Mouse (Mus musculus) CH12.LX (cell line): ENCODE results near the gene Sppl2b. TPM values are rescaled to one million over a fixed set of nuclear protein-coding genes. Genes with fewer than 3 reads are reported as not detected.

Experiments
- DNase-seq: peaks from one replicate; pipeline ENCODE4 v3.0.0-alpha.2; 2013; ENCODE audit errors: extremely low read depth
- H3K27ac ChIP-seq: 2 replicates; pipeline ENCODE4 v1.5.1; 2012; ENCODE audit warnings: low read depth, mild to moderate bottlenecking, control low read depth, moderate library complexity; ENCODE audit not compliant: insufficient read depth
- H3K27me3 ChIP-seq: replicated peaks from 2 replicates; pipeline ENCODE3; 2012; ENCODE audit warnings: inconsistent platforms
- H3K36me3 ChIP-seq, 2 experiments: replicated peaks in 1 of 2; 2 replicates each; pipeline versions ENCODE3 to v1.6.1; 2012; ENCODE audit warnings: inconsistent platforms in 1 of 2, low read length in 1 of 2, mild to moderate bottlenecking in 1 of 2, mixed read lengths in 1 of 2, moderate library complexity in 1 of 2; ENCODE audit not compliant: control insufficient read depth in 1 of 2, insufficient read depth in 1 of 2
- H3K4me1 ChIP-seq, 2 experiments: 2 replicates each; pipeline ENCODE4 v1.6.1; 2012; ENCODE audit warnings: inconsistent platforms in 1 of 2, moderate library complexity in 1 of 2; ENCODE audit not compliant: insufficient read depth in 2 of 2, control insufficient read depth in 1 of 2
- H3K4me2 ChIP-seq: 2 replicates; pipeline ENCODE4 v1.6.1; 2012; ENCODE audit warnings: low read depth, mild to moderate bottlenecking, control low read depth; ENCODE audit not compliant: poor library complexity, insufficient read depth, severe bottlenecking
- H3K4me3 ChIP-seq, 3 experiments: fragments of 150-350 bp in 1 of 3; sonication (generic) in 1 of 3; replicated peaks in 1 of 3; 2 replicates each; pipeline versions ENCODE3 to v1.5.1; 2011 to 2012; ENCODE audit warnings: low read depth in 2 of 3, low read length in 2 of 3, mild to moderate bottlenecking in 2 of 3, moderate library complexity in 2 of 3, control low read depth in 1 of 3, improper control_type of control experiment in 1 of 3, inconsistent platforms in 1 of 3, mixed read lengths in 1 of 3; ENCODE audit not compliant: poor library complexity in 1 of 3
- H3K79me2 ChIP-seq: replicated peaks from 2 replicates; pipeline ENCODE4 v1.6.1; 2012; ENCODE audit warnings: mild to moderate bottlenecking, moderate library complexity; ENCODE audit not compliant: control insufficient read depth, poor library complexity, insufficient read depth, severe bottlenecking; ENCODE audit errors: extremely low read depth
- H3K9ac ChIP-seq: 2 replicates; pipeline ENCODE4 v1.6.1; 2012; ENCODE audit warnings: low read depth, mild to moderate bottlenecking, control low read depth, moderate library complexity; ENCODE audit not compliant: insufficient read depth
- H3K9me3 ChIP-seq: replicated peaks from 2 replicates; pipeline ENCODE3; 2012; ENCODE audit warnings: low read length, inconsistent platforms, mixed read lengths
- CHD1 ChIP-seq: IDR thresholded peaks from 2 replicates; pipeline ENCODE4 v1.6.1; 2012; ENCODE audit warnings: low read depth, low read length, improper control_type of control experiment, inconsistent platforms
- CTCF ChIP-seq, 2 experiments: IDR thresholded peaks in 1 of 2; conservative IDR thresholded peaks in 1 of 2; 2 replicates each; pipeline ENCODE4 v1.5.1; 2011 to 2012; ENCODE audit warnings: low read depth in 2 of 2, low read length in 2 of 2, improper control_type of control experiment in 1 of 2, inconsistent platforms in 1 of 2, mild to moderate bottlenecking in 1 of 2, moderate library complexity in 1 of 2
- E2F4 ChIP-seq: IDR thresholded peaks from 2 replicates; pipeline ENCODE4 v1.6.1; 2011; ENCODE audit warnings: low read depth, low read length, improper control_type of control experiment; ENCODE audit not compliant: insufficient replicate concordance
- ELF1 ChIP-seq: IDR thresholded peaks from 2 replicates; pipeline ENCODE4 v1.6.1; 2014; ENCODE audit warnings: low read depth, mild to moderate bottlenecking, inconsistent platforms, low read length, improper control_type of control experiment
- HCFC1 ChIP-seq: IDR thresholded peaks from 2 replicates; pipeline ENCODE4 v1.6.1; 2012; ENCODE audit warnings: low read depth, mild to moderate bottlenecking, inconsistent platforms, low read length, improper control_type of control experiment
- JUND ChIP-seq: conservative IDR thresholded peaks from 2 replicates; pipeline ENCODE4 v1.6.1; 2011; ENCODE audit warnings: low read depth, low read length, improper control_type of control experiment
- MAFK ChIP-seq: IDR thresholded peaks from 2 replicates; pipeline ENCODE4 v1.6.1; 2011; ENCODE audit warnings: low read length, improper control_type of control experiment; ENCODE audit not compliant: insufficient replicate concordance
- MEF2A ChIP-seq: IDR thresholded peaks from 2 replicates; pipeline ENCODE4 v1.6.1; 2014; ENCODE audit warnings: low read depth, mild to moderate bottlenecking, inconsistent platforms, low read length, improper control_type of control experiment, borderline replicate concordance
- MXI1 ChIP-seq: IDR thresholded peaks from 2 replicates; pipeline ENCODE4 v1.6.1; 2011; ENCODE audit warnings: mild to moderate bottlenecking, low read depth, low read length, improper control_type of control experiment
- MYC ChIP-seq: IDR thresholded peaks from 2 replicates; pipeline ENCODE4 v1.6.1; 2011; ENCODE audit warnings: low read depth, mild to moderate bottlenecking, improper control_type of control experiment, low read length
- NELFE ChIP-seq: IDR thresholded peaks from 2 replicates; pipeline ENCODE4 v1.6.1; 2011; ENCODE audit warnings: low read depth, low read length, improper control_type of control experiment
- NRF1 ChIP-seq: IDR thresholded peaks from 2 replicates; pipeline ENCODE4 v1.6.1; 2014; ENCODE audit warnings: low read depth, mild to moderate bottlenecking, inconsistent platforms, low read length, improper control_type of control experiment, moderate library complexity
- PAX5 ChIP-seq: IDR thresholded peaks from 2 replicates; pipeline ENCODE4 v1.6.1; 2012; ENCODE audit warnings: low read length, inconsistent platforms, mixed read lengths
- POLR2A ChIP-seq: IDR thresholded peaks from 2 replicates; pipeline ENCODE4 v1.6.1; 2011; ENCODE audit warnings: low read depth, mild to moderate bottlenecking, improper control_type of control experiment, low read length
- RAD21 ChIP-seq: IDR thresholded peaks from 2 replicates; pipeline ENCODE4 v1.6.1; 2011; ENCODE audit warnings: low read depth, mild to moderate bottlenecking, low read length, improper control_type of control experiment, moderate library complexity
- RCOR1 ChIP-seq: conservative IDR thresholded peaks from 2 replicates; pipeline ENCODE4 v1.6.1; 2012; ENCODE audit warnings: low read depth, mild to moderate bottlenecking, inconsistent platforms, low read length, improper control_type of control experiment
- SIN3A ChIP-seq: IDR thresholded peaks from 2 replicates; pipeline ENCODE4 v1.6.1; 2012; ENCODE audit warnings: low read length, improper control_type of control experiment, inconsistent platforms
- TCF12 ChIP-seq: IDR thresholded peaks from 2 replicates; pipeline ENCODE4 v1.6.1; 2014; ENCODE audit warnings: low read depth, mild to moderate bottlenecking, inconsistent platforms, low read length, improper control_type of control experiment
- UBTF ChIP-seq: IDR thresholded peaks from 2 replicates; pipeline ENCODE4 v1.6.1; 2012; ENCODE audit warnings: low read depth, mild to moderate bottlenecking, inconsistent platforms, low read length, improper control_type of control experiment, moderate library complexity
- USF1 ChIP-seq: IDR thresholded peaks from 2 replicates; pipeline ENCODE4 v1.6.1; 2014; ENCODE audit warnings: low read depth, mild to moderate bottlenecking, inconsistent platforms, low read length, improper control_type of control experiment
- ZC3H11A ChIP-seq: IDR thresholded peaks from 2 replicates; pipeline ENCODE4 v1.6.1; 2012; ENCODE audit warnings: low read depth, mild to moderate bottlenecking, inconsistent platforms, low read length, improper control_type of control experiment
- ZKSCAN1 ChIP-seq: IDR thresholded peaks from 2 replicates; pipeline ENCODE4 v1.6.1; 2012; ENCODE audit warnings: low read depth, inconsistent platforms, low read length, improper control_type of control experiment, borderline replicate concordance
- ZMIZ1 ChIP-seq: IDR thresholded peaks from 2 replicates; pipeline ENCODE4 v1.6.1; 2012; ENCODE audit warnings: low read depth, mild to moderate bottlenecking, inconsistent platforms, low read length, improper control_type of control experiment
- dilution Hi-C: fragments of 300-500 bp; cut with MboI; formaldehyde crosslinking; loops from 2 replicates; pipeline ENCODE4 v1.14.3; 2020; ENCODE audit warnings: low sequenced_read_pairs; ENCODE audit not compliant: extremely low pct_unique_long_range_greater_than_20kb, extremely low pct_ligation_motif_present
- in situ Hi-C: fragments of 300-500 bp; cut with MboI; formaldehyde crosslinking; loops from 3 replicates; pipeline ENCODE4 v1.14.3; 2019; ENCODE audit warnings: low sequenced_read_pairs, low pct_ligation_motif_present, low pct_unique_long_range_greater_than_20kb, mixed read lengths
- polyA plus RNA-seq: library from polyadenylated mRNA; unstranded; fragments of >175 nt; gene quantifications from 2 replicates; pipeline ENCODE4 v1.2.1, GENCODE M21; 2012; ENCODE audit warnings: low read depth; ENCODE audit not compliant: insufficient read length
- total RNA-seq, 2 experiments: library from RNA; depleted of rRNA; stranded (reverse); fragments of 300-350 nt in 1 of 2; fragments of >200 nt in 1 of 2; gene quantifications; 2 replicates each; pipeline ENCODE4 v1.2.3; 2012 to 2014

Gene Sppl2b
- total and polyA plus RNA-seq, 3 experiments: 13.8 to 24.1 (median 19.0) TPM

DNA sequence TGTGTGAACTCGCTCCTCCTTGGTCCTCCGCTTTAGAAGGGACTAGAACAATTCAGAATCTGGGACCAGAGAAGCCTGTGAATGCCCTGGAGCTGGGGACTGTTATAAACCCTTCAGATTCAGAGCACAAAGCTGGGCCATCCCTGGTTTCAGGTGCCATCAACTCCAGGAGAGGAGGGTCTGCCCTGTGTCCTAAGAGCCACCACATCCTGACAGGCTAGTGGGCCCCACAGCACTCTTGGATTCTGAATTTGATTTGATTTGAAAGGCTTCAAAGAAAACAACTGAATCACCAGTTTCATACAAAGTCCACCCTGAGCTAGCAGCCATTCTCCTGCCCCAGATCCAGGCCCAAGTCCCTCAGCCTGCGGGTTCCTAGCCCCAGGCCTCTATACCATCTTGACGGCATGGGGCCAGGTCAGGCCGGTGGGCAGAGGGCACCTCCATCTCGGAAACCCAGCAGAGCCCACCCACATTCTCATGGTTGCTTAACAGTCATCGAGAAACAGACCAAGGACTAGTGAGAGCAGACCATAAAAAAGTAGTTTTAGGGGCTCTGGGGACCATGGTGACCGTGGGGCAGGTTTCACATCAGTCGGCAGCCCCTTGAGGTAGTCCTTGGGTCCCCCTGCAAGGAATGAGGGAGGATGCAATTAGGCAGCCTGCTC, 47.3 kb downstream of the Sppl2b start:
- Histone ChIP-seq H3K27me3 (no peaks in the 10 kb centered on the region), H3K9ac (no peak overlapping the region), H3K36me3 (peaks cover 49 to 84% of the 10 kb centered on the region in 2 experiments), H3K4me3 (no peak overlapping the region), H3K79me2 (peaks cover 10% of the 10 kb centered on the region; the same call in 1 of the 2 replicates), H3K27ac (no peak overlapping the region), H3K4me1 (peaks cover 8 to 21% of the 10 kb centered on the region in 2 experiments; a peak in 3 of 4 replicates), H3K4me2 (no peak overlapping the region), H3K9me3 (no peaks in the 10 kb centered on the region)
- TF ChIP-seq HCFC1: no peak
- DNase-seq: no peak
- dilution Hi-C loops (no loop called here), in situ Hi-C loops (no loop called here)

DNA sequence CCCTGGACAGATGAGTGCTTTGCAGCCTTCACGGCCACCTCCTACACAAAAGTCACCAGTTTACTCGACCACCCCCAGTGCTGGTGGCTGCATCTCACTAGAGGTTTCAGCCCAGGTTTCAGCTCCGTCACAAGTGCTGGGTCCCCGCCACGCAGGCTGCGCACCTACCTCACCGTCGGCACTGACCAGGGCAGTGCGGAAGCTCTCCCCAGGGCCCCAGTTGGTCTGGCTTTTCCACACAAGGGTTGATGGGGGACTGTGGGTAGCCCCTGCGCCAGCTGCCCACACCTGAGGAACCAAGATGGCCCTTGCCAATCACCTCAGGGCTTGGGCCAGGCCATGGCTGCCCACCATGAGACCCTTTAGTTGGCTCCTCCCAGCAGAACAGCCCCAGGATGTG, 48.2 kb downstream of the Sppl2b start:
- H3K4me3 ChIP-seq: no peak overlapping the region
- DNase-seq: no peak
- no peaks in the 10 kb centered on the region for H3K9me3 ChIP-seq
- TF ChIP-seq E2F4: no peak
- no peak for TF ChIP-seq CTCF (conservative IDR thresholded peaks at IDR 0.05 in 1 of 2, IDR thresholded peaks at IDR 0.05 in 1 of 2; ENCODE audit: low read depth in 2 of 2, low read length in 2 of 2)
- no peak for TF ChIP-seq UBTF
- no peak for TF ChIP-seq POLR2A
- TF ChIP-seq NRF1: no peak
- TF ChIP-seq PAX5: no peak
- TF ChIP-seq USF1: no peak
- no peak for TF ChIP-seq RAD21
- TF ChIP-seq NELFE: no peak
- TF ChIP-seq MYC: no peak
- peaks cover 8 to 21% of the 10 kb centered on the region in 2 experiments; a peak in 3 of 4 replicates for H3K4me1 ChIP-seq
- in situ Hi-C loops (no loop called here), dilution Hi-C loops (no loop called here)
- H3K27ac ChIP-seq: no peak overlapping the region
- no peaks in the 10 kb centered on the region for H3K27me3 ChIP-seq
- H3K4me2 ChIP-seq: no peak overlapping the region
- H3K36me3 ChIP-seq: peaks cover 42 to 84% of the 10 kb centered on the region in 2 experiments
- H3K9ac ChIP-seq: no peak overlapping the region
- H3K79me2 ChIP-seq: peaks cover 10% of the 10 kb centered on the region; the same call in 1 of the 2 replicates

DNA sequence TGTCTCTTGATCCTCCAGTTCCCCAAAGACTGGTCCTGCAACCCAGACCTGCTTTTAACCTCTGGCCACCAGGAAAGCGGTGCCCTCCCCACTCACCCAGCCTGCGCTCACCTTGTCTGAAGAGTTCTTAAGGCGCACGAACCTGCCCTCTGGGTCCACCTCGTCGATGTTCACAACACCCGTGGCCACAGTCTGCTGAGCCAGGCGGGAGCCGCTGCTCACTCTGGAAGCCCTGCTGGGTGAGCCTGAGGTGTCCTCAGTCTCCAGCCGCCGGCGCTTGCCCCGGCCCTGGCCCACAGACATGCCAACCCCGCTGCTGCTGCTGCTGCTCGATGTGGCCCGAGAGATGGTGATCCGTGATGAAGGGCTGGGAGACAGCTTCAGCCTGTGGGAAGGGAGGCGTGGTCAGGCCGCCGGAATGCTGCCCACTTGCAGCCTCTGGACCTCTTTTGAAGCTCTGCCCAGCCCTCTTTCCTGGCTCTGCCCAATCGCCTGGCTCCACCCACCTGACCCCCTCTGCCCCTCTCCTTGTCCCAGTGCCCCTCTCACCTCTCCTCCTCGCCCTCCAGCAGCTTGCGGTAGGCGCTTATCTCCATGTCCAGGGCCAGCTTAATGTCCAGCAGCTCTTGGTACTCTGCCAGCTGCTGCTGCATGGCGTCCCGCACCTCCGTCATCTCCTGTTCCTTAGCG, 49.1 kb downstream of the Sppl2b start:
- Histone ChIP-seq H3K4me2 (no peak overlapping the region), H3K79me2 (peaks cover 8% of the 10 kb centered on the region; the same call in 1 of the 2 replicates), H3K9ac (no peak overlapping the region), H3K4me3 (no peak overlapping the region), H3K27ac (no peak overlapping the region), H3K27me3 (no peaks in the 10 kb centered on the region), H3K4me1 (peaks cover 5 to 14% of the 10 kb centered on the region in 2 experiments; a peak in 3 of 4 replicates), H3K9me3 (no peaks in the 10 kb centered on the region), H3K36me3 (peaks cover 37 to 84% of the 10 kb centered on the region in 2 experiments)
- dilution Hi-C loops (no loop called here), in situ Hi-C loops (no loop called here)
- DNase-seq: no peak
- TF ChIP-seq SIN3A: no peak
- no peak for TF ChIP-seq RCOR1
- no peak for TF ChIP-seq MEF2A
- TF ChIP-seq ELF1: no peak
- no peak for TF ChIP-seq CTCF (conservative IDR thresholded peaks at IDR 0.05 in 1 of 2, IDR thresholded peaks at IDR 0.05 in 1 of 2; ENCODE audit: low read depth in 2 of 2, low read length in 2 of 2)
- no peak for TF ChIP-seq PAX5
- no peak for TF ChIP-seq ZMIZ1
- no peak for TF ChIP-seq MYC
- no peak for TF ChIP-seq RAD21
- TF ChIP-seq USF1: no peak
- TF ChIP-seq CHD1: no peak
- TF ChIP-seq ZC3H11A: no peak
- no peak for TF ChIP-seq MXI1
- TF ChIP-seq HCFC1: no peak
- no peak for TF ChIP-seq JUND
- no peak for TF ChIP-seq TCF12
- no peak for TF ChIP-seq MAFK
- no peak for TF ChIP-seq ZKSCAN1
